Mouse (Mus musculus): ENCODE data around the gene Syt17.

The Syt17 gene

DNA sequence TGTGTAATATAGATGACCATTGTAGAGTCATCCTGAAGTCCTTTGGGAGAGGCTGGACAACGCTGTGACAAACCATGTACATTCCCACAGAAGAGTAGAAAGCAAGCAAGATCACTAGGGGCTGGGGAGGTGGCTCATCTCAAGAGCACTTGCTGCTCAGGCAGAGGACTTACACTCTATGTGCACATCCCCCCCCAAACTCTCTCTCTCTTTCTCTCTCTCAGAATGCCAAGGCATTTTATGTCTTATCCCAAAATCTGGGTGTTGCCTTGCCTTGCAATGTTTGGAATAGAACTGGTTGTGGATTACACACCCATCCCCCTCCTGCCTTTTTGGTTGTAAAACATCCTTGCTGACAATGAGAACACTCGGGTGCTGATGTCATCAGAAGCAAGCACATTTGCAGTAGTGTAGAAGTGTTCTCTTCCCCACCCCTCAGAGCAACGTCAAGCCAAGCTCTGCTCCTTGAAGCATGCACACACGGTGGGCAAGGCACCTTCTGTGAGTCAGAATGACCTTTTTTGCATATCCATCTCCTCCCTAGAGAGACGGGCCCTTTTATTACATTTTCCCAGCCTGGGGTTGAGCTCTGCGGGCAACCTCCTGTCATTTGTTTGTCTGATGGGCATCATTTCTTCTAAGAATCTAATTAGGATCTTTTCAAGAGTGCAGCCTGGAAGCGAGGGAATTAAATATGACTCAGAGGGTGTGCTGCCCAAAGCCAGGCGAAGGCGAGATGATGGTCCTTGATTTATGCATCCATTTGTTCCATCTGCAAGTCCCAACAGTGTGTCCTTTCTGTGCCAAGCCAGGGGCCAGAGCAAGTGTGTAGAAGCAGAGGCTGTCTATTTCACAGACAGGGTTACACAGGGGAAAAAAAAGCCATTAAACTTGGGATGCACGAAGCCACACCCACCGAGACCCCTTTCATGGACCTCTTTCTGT is 15.1 kb upstream of the Syt17 start:
- no peak for DNase-seq

DNA sequence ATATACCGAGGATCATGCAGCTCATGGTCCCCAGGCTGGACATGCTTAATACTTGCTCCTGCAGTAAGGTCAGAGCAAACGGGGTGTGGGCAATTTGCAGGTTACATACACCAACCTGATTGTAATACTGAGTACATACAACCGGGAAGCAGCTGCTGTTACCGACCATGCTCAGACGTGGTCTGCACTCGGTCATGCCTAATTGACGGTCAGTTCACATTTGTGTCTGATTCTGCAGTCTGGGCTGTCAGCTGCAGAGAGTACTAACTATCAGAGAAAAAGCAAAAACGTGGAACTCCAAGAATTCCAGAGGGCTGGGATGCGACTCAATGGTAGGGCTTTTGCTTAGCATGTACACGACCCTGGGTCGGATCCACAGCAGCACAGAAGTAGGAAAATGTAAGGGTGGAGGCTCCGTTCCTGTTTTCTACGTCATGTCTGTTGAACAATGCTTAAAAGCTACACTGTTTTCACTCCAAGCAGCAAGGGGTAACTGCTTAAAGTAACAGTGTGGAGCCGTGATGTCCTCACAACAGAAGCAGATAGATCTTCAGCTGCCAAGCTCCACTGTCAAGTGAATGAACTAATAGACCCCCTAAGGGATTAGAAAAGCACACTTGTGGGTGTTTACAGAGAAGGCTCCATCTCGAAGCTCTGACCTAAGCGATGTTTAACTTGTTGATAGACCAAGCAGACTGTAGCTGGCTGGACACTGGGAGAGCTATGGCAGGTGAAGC is 13.5 kb upstream of the Syt17 start:
- no peak for DNase-seq

- no peak for DNase-seq
These were observed 5.7 kb upstream of the Syt17 start for GRCm38 (mm10) chr7:118453722-118454121.

DNA sequence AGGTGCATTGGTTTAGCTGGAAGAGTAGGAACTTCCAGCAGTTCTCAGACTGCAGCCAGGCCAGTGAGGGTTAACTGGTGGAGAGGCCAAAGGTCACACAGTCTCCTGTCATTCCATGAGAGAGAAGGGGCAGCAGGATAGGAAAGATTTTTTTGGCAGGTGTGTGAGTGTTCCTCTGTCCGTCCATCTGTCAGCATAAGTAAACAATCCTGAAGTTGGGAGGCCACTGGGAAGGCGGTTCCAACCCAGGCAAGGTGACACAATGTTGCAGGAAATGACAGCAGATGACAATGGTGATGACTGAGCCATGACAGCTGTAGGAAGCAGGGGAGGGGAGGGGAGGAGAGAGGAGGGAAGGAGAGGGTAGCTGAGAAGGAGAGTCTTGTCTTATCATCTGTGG is 4.9 kb upstream of the Syt17 start:
- no peak for DNase-seq

DNA sequence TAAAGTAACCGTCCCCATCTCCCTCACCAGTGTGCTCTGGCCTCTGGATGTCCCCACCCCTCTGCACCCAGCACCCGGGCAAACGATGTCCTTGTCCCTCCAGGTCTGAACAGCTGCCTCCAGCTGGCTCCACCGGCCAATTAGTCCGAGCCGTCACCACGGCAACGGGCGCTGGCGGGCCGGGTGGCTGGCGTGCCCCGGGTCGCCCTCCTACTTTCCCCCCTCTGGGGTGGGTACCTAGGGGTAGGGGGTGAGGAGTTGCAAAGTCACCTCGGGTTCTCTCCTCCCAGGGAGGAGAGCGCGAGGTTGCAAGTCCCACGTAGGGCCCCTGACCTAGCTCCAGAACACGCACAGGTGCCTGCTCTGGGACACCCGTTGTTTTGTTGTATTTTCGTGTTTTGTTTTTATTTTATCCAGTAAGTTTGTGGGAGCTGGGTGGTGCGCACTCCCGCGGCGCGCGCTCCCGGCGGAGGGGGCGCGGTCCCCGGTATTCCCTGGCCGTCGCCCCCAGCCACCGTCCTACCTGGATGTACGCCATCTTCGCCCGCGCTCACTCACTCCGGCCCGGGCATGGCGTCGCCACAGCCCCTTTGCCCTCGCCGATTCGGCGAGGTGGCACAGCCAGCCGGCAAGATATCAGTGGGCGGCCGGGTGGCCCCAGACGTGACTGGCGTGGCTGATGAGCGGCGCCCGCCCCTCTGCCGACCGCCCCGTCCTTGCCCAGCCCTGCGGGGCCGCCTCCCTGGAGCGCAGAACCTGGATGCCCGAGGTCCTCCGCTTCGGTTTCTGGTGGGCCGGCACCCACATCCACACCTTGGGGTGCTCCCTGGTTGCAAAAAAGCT is 510 bp downstream of the Syt17 start:
- DNase-seq = peak; percentile 13 to 31

GRCm38 (mm10) chr7:118443895-118444485 is 4.0 kb downstream of the Syt17 start:
- DNase-seq = no peak

- DNase-seq = no peak
These were observed 4.7 kb downstream of the Syt17 start for GRCm38 (mm10) chr7:118443371-118443770.

GRCm38 (mm10) chr7:118441535-118441934 is 6.5 kb downstream of the Syt17 start:
- DNase-seq = no peak

DNA sequence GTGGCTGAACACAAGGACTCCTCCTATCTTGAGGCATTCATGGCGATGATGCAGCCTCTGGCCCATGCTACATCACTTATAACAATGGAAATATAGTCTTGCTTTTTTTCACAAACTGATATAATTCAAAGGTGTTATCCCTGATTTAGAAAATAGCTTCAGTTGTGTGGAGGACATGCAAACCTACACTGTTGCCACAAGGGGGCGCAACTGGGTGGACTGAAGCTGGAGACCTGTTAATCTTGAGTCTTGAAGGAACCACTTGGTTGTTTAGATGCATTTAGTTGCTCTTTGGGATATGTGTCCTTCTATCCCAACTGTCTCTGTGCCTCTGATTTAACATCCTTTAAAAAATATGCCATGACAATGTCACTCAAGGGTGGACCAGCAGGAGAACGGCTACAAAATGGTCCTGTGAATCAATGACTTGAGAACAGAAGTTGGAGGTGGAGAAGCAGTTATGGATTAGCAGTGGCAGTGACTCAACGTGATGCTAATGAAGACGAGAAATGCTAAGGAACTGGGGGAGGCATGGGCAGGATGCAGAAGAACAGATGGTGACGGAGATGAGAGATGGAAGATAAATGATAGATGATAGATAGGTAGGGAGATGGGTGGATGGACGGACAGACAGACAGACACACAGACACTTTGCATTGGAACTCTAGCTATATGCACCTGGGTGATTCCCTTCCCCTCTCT is 10.8 kb downstream of the Syt17 start:
- DNase-seq = peak in 1 of 2 experiments; percentile 24

DNA sequence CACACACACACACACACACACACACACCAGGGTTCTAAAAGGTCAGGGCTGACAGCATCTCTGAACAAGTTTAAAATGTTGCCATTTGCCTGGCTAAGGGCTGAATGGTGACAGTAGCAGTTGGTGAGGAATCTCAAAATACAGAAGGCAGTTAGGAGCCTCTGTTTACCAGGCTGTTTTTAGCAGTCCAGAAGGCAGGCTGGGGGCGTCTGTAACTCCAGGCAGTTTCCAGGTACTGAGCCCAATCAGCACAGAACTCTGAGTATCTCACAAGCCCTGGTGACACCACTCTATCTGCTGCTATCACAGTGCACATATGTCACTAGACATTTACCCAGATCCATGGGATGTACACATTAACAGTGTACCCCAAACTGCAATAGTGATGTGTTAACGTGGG is 19.1 kb downstream of the Syt17 start:
- DNase-seq = no peak

- DNase-seq = no peak
These were observed 28.4 kb downstream of the Syt17 start for GRCm38 (mm10) chr7:118419491-118420180.

GRCm38 (mm10) chr7:118414183-118414582 is 33.8 kb downstream of the Syt17 start:
- DNase-seq = no peak

GRCm38 (mm10) chr7:118411877-118412276 is 36.1 kb downstream of the Syt17 start:
- no peak for DNase-seq

DNA sequence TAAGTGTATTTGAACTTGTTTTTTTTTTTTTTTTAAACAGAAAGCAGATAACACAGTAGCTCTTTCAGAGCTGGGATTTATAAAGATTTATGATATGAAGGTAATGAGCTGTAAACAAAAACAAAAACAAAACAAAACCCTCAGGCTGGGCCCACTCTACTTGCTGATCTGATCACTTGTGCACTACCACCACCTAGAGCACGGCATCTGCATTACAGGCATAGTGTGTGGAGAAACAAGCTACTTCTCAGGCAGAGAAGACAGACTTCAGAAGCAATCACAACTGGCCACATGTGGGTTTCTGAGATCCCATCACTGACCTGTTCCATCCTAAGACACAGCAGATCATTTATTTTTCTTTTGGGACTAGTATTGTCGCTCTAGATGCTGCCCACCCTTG is 38.6 kb downstream of the Syt17 start:
- DNase-seq = peak in 1 of 2 experiments; percentile 10

DNA sequence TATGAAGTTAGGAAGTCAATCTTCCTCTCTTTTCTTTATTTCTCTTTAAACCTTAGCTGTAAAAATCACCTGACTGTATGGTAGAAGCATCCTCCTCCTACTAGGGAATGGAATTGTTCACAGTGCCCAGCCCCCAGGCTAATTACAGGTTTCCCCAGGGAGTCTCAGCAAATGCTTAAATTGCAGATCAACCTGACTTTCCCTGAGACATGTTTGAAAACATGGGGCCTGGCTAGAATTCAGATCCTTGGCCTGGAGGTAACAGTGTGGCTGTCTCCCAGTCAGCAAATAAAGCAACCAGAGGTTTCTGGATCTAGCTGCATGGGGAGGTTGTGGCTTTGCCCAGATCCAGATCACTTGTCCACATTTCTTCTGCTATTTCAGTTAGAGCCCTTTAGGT is 42.8 kb downstream of the Syt17 start:
- DNase-seq = no peak

DNA sequence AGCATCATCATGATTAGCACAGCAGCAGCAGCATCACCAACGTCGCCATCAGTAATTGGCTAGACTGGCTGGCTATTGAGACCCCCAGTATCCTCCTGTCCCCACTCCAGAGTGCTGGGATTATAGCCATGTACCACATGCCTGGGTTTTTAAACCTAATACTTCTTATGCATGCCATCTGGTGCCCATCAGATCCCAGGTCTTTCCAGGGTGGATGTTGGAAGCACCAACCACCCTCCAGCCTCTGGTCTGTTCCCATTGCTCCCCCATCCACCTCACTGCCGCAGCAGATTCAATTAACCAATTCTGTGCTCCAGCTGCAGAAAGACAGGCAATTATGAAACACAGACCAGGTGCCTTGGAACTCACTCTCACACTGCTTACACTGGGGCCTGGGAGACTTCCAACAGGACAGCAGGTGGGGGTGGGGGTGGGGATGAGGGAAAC is 45.4 kb downstream of the Syt17 start:
- DNase-seq = peak; percentile 19 to 20

DNA sequence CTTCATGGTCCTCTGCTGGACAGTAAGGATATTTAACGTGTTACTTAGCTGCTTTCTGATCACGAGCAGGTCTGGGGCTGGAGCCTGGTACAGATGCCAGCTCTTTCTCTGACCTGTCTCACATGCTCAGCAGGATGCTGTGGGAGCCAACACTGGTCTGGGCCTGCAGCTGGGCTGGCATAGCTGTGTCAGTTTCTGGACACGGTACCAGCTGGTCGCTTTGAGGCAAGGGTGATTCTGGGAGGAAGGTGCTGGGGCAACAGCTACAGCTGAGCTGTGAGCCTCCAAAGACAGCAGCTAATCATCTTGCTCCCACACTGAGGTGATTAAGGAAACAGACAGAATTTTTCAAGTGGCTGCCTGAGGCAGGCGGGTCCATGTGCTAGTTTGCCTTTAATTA is 46.1 kb downstream of the Syt17 start:
- peak in 1 of 2 experiments; percentile 14 for DNase-seq

DNA sequence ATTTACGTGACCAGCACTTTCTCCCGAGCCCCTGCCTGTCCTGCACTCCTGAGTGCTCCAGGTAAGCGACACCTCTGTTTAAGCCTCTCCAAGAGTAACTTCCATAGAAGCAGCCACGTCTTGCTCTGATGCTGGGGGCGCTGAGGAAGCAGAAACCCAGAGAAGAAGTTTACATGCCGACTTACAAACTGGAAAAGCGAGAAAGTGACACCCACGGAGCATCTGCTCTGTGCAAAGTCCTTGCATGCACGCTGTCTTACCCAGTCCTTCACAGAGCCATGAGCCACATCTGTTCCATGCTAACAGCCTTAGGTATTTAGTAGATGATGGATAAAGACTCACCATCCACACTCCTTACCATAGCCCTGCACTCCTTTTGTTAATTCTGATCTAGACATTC is 48.3 kb downstream of the Syt17 start:
- no peak for DNase-seq

DNA sequence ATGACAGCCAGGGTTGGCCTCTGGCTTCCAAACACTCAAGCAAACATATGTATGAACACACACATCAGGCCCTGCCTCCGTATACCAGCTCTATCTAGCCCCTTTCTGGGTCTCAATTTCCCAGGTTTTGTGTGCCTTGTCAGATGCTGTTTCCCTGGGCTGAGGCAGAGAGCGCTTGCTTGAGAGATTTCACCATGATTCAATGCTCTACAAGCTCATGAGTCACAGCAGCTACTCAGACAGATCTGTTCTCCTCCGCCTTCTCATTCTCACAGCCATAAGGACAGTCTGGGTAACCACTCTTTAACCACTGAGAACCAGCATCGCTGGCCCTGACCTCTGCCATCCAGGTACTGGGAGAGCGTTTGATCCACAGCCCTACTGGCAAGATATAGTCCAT is 57.3 kb downstream of the Syt17 start:
- no peak for DNase-seq

- no peak for DNase-seq
These were observed 67.0 kb downstream of the Syt17 start for GRCm38 (mm10) chr7:118380996-118381395.

- DNase-seq = no peak
These were observed 68.0 kb downstream of the Syt17 start for GRCm38 (mm10) chr7:118380056-118380455.

Data from cerebellum, postnatal 25 days (tissue).